Mouse (Mus musculus): Measurements from ENCODE around the gene Rmdn2. TPM values are rescaled to one million over a fixed set of nuclear protein-coding genes. Genes with fewer than 3 reads are reported as not detected.

The Rmdn2 gene
- total RNA-seq, 1 experiment from 2014 or later: 163 TPM

- DNase-seq: no peak
These were observed 4.2 kb downstream of the Rmdn2 start for GRCm38 (mm10) chr17:79615897-79616296.

GRCm38 (mm10) chr17:79616621-79617020 lies 5.0 kb downstream of the Rmdn2 start:
- no peak for DNase-seq

GRCm38 (mm10) chr17:79618455-79618854 lies 6.8 kb downstream of the Rmdn2 start:
- no peak for DNase-seq

GRCm38 (mm10) chr17:79618984-79619383 lies 7.3 kb downstream of the Rmdn2 start:
- DNase-seq: no peak

- DNase-seq: no peak
These were observed 10.4 kb downstream of the Rmdn2 start for GRCm38 (mm10) chr17:79622050-79622449.

GRCm38 (mm10) chr17:79622574-79622973 lies 10.9 kb downstream of the Rmdn2 start:
- DNase-seq: peak; percentile 38

GRCm38 (mm10) chr17:79623841-79624240 lies 12.2 kb downstream of the Rmdn2 start:
- DNase-seq: no peak

GRCm38 (mm10) chr17:79626241-79626816 lies 14.7 kb downstream of the Rmdn2 start:
- no peak for DNase-seq

- DNase-seq: no peak
These were observed 38.2 kb downstream of the Rmdn2 start for GRCm38 (mm10) chr17:79649893-79650292.

GRCm38 (mm10) chr17:79650297-79650696 lies 38.6 kb downstream of the Rmdn2 start:
- DNase-seq: no peak

GRCm38 (mm10) chr17:79653171-79653570 lies 41.5 kb downstream of the Rmdn2 start:
- no peak for DNase-seq

GRCm38 (mm10) chr17:79654187-79654586 lies 42.5 kb downstream of the Rmdn2 start:
- DNase-seq: no peak

GRCm38 (mm10) chr17:79657785-79658184 lies 46.1 kb downstream of the Rmdn2 start:
- DNase-seq: no peak

- DNase-seq: no peak
These were observed 46.8 kb downstream of the Rmdn2 start for GRCm38 (mm10) chr17:79658452-79658851.

GRCm38 (mm10) chr17:79658863-79659262 lies 47.2 kb downstream of the Rmdn2 start:
- no peak for DNase-seq

GRCm38 (mm10) chr17:79661387-79661786 lies 49.7 kb downstream of the Rmdn2 start:
- DNase-seq: peak; percentile 81

- DNase-seq: no peak
These were observed 50.2 kb downstream of the Rmdn2 start for GRCm38 (mm10) chr17:79661848-79662247.

GRCm38 (mm10) chr17:79663393-79664105 lies 51.9 kb downstream of the Rmdn2 start:
- DNase-seq: no peak

GRCm38 (mm10) chr17:79664106-79664417 lies 52.4 kb downstream of the Rmdn2 start:
- no peak for DNase-seq

- DNase-seq: no peak
These were observed 59.2 kb downstream of the Rmdn2 start for GRCm38 (mm10) chr17:79670837-79671236.

- DNase-seq: no peak
These were observed 83.4 kb downstream of the Rmdn2 start for GRCm38 (mm10) chr17:79695106-79695505.

GRCm38 (mm10) chr17:79695541-79695940 lies 83.9 kb downstream of the Rmdn2 start:
- DNase-seq: no peak

GRCm38 (mm10) chr17:79699197-79699596 lies 87.5 kb downstream of the Rmdn2 start:
- peak; percentile 45 for DNase-seq

GRCm38 (mm10) chr17:79700871-79701270 lies 89.2 kb downstream of the Rmdn2 start:
- peak; percentile 71 for DNase-seq

Measured in adrenal gland, postnatal 14 days (tissue).